Mouse (Mus musculus) bone marrow, adult 2 months (tissue): Measurements from ENCODE around the gene Gps2.

ENCODE experiments used
- CTCF ChIP-seq: fragments of 200-500 bp; IDR thresholded peaks from 2 replicates; pipeline ENCODE4 v1.5.1; 2011; ENCODE audit warnings: low read length, control low read depth; ENCODE audit not compliant: control insufficient read depth, insufficient read depth
- POLR2A ChIP-seq: fragments of 200-500 bp; IDR thresholded peaks from 2 replicates; pipeline ENCODE4 v1.6.1; 2011; ENCODE audit warnings: low read depth, mild to moderate bottlenecking, control low read depth, low read length, borderline replicate concordance; ENCODE audit not compliant: control insufficient read depth

DNA sequence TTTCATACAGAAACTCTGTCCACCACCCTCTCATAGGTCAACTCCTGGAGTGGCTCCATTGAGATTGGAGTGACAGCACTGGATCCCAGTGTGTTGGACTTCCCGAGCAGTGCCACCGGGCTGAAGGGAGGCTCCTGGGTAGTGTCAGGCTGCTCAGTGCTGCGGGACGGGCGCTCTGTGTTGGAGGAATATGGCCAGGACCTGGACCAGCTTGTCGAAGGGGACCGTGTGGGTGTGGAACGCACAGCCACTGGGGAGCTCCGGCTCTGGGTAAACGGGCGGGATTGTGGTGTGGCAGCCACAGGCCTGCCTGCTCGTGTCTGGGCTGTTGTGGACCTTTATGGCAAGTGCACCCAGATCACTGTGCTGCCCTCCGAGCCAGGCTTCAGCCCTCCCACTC lies 10.7 kb upstream of the Gps2 start:
- no peak for TF ChIP-seq POLR2A
- no peak for TF ChIP-seq CTCF
